Mouse (Mus musculus): Measurements from ENCODE around the gene Phf10. TPM values are rescaled to one million over a fixed set of nuclear protein-coding genes. Genes with fewer than 3 reads are reported as not detected.
"Not testable (repeated sequence)": the region's sequence is repeated elsewhere in the genome, so short reads cannot be mapped to it uniquely, and the experiment has no call there.

Gene Phf10
- total RNA-seq, 2 experiments from 2014 or later = 56.3 to 115 TPM

GRCm38 (mm10) chr17:14944551-14944950 is 16.5 kb downstream of the Phf10 start:
- no peak for ATAC-seq (replicated peaks; ENCODE audit: poor library complexity, severe bottlenecking)

GRCm38 (mm10) chr17:14943729-14944059 is 17.4 kb downstream of the Phf10 start:
- peak; percentile 13 for ATAC-seq (replicated peaks; ENCODE audit: poor library complexity, severe bottlenecking)

DNA sequence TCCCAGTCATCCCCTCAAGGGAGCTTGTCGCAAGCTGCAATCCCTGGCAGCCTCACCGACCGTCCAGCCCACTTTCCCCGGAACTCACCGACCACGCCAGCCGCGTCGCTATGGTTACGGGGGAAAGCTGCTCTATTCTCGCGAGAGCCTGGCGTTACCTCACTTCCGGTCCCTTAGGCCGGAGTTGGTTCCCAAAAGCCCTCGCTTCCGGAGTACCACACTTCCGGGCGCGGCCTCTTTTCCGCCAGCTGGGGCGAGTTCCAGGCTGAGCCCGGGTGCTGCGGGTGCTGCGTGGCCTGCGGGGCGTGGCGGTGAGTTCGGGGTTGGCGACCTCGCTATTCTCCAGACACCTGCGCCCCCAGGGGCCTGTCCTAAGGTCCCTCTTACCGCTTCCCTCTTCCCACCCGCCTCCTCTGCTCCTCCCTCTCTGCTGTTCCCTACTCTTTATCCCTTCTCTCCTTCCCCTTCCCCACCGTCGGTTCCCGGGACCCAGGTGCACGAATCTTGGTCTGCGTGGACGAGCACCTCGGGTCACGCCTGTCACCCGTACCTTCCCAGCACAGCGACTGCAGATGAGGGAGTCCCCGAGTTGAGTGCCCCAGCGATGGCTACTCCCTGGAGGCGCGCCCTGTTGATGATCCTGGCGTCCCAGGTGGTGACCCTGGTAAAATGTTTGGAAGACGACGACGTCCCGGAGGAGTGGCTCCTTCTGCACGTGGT is 17.9 kb downstream of the Phf10 start, which contains the start of the genes Wdr27 and 1600012H06Rik:
Gene Wdr27 (minus strand): TSS at position 150 of the 720 bp plus-strand sequence.
Gene 1600012H06Rik (plus strand): TSS at position 176 of the 720 bp plus-strand sequence.
- ATAC-seq (replicated peaks; ENCODE audit: poor library complexity, severe bottlenecking) = peak; percentile 97

- ATAC-seq (replicated peaks; ENCODE audit: poor library complexity, severe bottlenecking) = not testable (repeated sequence)
Observed at GRCm38 (mm10) chr17:14942181-14942580, 18.9 kb downstream of the Phf10 start.

DNA sequence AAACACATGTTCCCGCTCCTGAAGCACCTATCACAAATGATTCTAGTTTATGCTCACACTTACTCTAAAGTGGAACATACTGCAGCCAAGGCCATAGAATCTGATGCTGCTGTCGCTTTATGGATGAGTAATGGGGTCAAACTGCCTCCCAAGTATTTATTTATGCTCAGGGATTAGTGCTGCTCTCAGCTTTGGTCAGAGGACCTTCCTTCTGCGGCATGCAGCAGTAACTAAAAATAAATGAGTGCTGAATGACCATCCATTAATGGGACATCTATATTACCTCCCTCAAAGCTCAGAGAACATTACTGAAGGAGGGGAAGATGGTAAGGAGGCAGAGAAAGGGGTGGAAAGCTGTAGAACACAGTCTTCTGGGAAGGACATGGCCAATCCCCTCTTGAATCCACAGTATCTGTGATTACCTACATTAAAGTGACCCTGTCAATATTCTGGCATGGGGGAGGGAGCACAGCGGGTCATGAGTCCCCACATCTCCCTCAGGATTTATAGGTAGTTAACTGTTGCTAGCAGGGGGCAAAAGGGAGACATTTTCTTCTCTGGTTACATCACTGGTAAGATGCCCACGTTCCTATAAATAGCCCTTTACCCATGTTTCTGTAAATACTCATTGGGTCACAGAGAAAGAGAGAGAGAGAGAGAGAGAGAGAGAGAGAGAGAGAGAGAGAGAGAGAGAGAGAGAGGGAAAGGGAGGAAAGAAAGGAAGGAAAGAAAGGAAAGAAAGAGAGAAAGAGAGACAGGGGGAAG is 25.1 kb downstream of the Phf10 start:
- ATAC-seq (replicated peaks; ENCODE audit: poor library complexity, severe bottlenecking) = no peak

- not testable (repeated sequence) for ATAC-seq (replicated peaks; ENCODE audit: poor library complexity, severe bottlenecking)
Observed at GRCm38 (mm10) chr17:14935280-14935679, 25.8 kb downstream of the Phf10 start.

DNA sequence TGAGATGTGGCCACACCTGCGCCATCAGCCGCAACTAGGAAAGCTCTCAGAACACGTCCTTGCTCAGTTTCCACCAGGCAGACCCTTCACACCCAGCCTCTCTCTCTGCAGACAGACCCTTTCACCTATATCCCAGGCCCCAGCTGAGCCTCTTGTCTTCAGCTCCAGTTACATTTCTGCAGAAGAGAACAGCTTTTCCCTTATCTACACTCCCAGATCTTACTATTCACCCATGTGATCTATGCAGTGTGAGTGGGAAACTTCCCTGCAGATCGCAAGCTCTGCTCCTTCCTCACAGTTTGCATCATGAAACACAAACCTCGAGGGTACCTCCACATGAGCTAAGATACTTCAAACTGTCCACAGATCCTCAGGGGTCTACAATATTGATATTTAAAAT is 29.6 kb downstream of the Phf10 start:
- ATAC-seq (replicated peaks; ENCODE audit: poor library complexity, severe bottlenecking) = no peak

GRCm38 (mm10) chr17:14930697-14931096 is 30.4 kb downstream of the Phf10 start:
- peak; percentile 75 for ATAC-seq (replicated peaks; ENCODE audit: poor library complexity, severe bottlenecking)

- ATAC-seq (replicated peaks; ENCODE audit: poor library complexity, severe bottlenecking) = no peak
Observed at GRCm38 (mm10) chr17:14928631-14929030, 32.4 kb downstream of the Phf10 start.

GRCm38 (mm10) chr17:14927644-14928218 is 33.3 kb downstream of the Phf10 start:
- no peak for ATAC-seq (replicated peaks; ENCODE audit: poor library complexity, severe bottlenecking)

- peak; percentile 95 for ATAC-seq (replicated peaks; ENCODE audit: poor library complexity, severe bottlenecking)
Observed at GRCm38 (mm10) chr17:14921582-14921981, 39.5 kb downstream of the Phf10 start.

DNA sequence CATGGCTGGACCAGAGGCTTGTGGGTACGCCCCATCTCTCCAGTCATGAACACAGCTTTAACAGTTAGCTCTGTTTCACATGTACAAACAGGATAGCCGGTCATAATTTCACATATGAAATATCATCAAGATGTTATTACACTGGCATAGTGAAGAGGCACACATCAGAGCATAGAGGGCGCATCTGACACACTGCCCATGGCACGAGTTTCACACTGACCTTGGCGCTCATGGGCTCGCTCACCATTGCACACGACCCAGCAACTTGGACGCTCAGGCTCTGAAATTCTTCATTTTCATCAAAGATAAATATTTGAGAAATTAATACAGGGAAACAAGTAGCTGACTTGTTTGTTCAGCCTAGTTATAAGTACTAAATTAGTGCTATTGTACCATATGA is 43.2 kb downstream of the Phf10 start:
- no peak for ATAC-seq (replicated peaks; ENCODE audit: poor library complexity, severe bottlenecking)

DNA sequence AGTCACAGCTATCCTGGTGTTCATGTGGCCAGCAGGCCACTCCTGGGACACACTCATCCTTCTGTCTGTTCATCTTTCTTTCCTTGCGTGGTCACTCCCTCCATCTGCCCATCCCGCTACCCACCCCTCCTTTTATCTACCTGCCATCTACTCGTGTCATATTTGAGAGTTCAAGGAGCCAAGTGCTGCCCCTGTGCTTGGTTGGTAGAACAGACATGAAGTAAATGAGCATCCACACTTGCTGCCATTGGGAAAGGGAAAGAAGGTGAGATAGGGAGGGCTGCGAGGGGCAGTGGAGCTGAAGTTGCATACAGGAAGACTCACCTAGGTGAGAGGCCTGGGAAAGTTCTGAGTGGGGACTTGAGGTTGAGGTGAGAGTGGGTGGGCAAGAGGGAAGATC is 46.7 kb downstream of the Phf10 start:
- no peak for ATAC-seq (replicated peaks; ENCODE audit: poor library complexity, severe bottlenecking)

DNA sequence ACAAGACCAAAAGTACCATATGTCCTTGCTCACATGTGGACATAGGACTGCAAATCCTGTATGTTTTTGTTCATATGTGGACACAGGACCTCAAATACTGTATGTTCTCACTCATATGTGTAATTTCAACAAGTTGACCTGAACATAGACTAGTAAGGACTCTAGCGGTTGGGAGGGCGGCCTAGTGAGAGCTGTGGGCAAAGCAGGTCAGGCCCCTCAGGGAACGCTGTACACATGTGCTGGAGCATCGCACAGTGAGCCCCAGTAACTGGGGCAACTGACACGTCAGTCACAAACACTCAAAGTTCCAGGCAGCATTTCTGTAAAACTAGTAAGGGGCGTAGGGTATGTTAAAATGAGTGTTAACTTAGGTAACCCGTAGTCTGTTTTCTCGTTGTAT is 48.1 kb downstream of the Phf10 start:
- no peak for ATAC-seq (replicated peaks; ENCODE audit: poor library complexity, severe bottlenecking)

DNA sequence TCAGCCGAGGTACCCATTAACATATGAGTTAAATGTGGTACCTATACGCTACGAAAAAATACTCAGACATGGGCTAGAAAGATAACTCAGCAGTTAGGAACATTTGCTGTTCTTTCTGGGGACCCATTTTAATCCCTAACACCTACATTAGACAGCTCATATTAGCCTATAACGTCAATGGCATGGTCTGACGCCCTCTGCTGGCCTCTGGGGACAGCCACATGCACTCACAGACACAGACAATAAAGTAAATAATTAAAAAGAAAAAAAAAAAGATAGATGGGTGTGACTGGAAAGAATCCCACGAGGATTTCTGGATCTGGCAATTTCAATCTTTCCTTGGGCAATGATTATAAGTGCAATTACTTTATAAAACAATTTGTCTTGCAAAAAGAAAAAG is 48.7 kb downstream of the Phf10 start:
- ATAC-seq (replicated peaks; ENCODE audit: poor library complexity, severe bottlenecking) = 0 out of 2 replicates have a peak, but pooled peaks have one; percentile 46

GRCm38 (mm10) chr17:14910771-14911170 is 50.3 kb downstream of the Phf10 start:
- no peak for ATAC-seq (replicated peaks; ENCODE audit: poor library complexity, severe bottlenecking)

GRCm38 (mm10) chr17:14909331-14909730 is 51.7 kb downstream of the Phf10 start:
- no peak for ATAC-seq (replicated peaks; ENCODE audit: poor library complexity, severe bottlenecking)

- ATAC-seq (replicated peaks; ENCODE audit: poor library complexity, severe bottlenecking) = no peak
Observed at GRCm38 (mm10) chr17:14907136-14907535, 53.9 kb downstream of the Phf10 start.

DNA sequence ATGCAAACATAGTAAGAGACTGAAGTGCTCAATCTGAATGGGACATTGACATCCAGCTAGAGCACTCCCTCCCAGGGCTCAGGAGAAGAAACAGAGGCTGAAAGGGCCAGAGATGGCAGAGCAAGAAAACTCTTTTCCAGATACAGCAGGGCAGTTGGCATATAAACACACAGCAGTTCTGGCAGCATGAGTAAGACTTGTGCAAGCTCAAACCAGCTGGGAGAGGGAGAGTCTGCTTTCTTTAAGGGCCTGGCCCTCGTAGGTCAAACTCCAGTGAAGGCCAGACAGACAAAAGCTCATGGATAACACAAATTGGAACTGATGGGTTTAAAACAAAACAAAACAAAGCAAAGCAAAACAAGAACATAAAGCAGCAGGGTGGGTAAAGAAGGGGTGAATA is 54.5 kb downstream of the Phf10 start:
- no peak for ATAC-seq (replicated peaks; ENCODE audit: poor library complexity, severe bottlenecking)

DNA sequence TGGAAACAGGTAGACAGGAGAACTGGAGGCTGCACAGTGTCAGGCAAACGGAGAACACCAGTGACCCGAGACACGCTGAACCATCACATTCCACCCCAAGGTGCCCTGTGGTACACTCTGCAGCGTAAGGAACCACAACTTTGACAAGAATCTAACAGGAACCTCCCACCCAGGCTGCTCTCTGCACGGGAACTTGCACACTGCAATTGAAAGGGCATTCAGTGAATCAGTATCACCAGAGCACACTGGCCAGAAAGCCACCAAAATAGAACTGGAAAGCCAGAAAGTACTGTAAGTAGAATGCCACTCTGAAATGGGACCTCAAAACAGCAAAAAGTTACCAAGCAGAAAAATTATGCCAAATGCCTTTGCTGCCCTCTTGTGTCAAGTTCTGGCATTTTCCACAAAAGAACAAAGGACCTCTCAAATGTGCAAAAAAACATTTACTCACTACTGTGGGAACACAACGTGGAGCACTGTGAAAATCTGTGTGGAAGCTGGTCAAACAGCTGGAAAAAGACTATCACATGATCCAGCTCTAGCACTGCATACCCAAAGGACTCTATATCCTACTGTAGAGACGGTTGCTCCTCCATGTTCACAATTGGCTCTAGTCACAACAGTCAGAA is 56.3 kb downstream of the Phf10 start:
- ATAC-seq (replicated peaks; ENCODE audit: poor library complexity, severe bottlenecking) = peak; percentile 58

DNA sequence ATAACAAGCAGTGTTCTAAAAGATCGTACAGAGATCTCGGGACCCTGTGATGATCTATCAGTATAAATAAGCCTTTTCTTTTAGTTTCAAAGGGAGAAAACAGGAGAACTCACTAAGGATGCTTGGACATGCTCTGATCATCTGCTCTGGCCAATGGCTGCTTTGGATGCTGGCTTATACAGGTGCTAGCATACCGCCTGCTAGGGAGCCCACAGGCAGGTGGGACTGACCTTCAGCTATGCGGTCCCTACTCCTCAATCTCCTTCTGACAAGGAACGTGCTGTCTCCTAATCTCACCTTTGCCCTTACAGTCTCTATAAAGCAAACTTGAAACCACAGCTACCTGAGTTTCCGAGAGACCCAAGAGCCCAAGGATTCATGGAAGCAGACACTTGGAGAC is 56.9 kb downstream of the Phf10 start:
- ATAC-seq (replicated peaks; ENCODE audit: poor library complexity, severe bottlenecking) = no peak
